Mouse (Mus musculus) heart, adult 11 months (tissue): ENCODE measurements around the gene Snorc.

Experiments
- DNase-seq: peaks from one replicate; pipeline ENCODE4 v3.0.0; 2022

Gene Snorc

DNA sequence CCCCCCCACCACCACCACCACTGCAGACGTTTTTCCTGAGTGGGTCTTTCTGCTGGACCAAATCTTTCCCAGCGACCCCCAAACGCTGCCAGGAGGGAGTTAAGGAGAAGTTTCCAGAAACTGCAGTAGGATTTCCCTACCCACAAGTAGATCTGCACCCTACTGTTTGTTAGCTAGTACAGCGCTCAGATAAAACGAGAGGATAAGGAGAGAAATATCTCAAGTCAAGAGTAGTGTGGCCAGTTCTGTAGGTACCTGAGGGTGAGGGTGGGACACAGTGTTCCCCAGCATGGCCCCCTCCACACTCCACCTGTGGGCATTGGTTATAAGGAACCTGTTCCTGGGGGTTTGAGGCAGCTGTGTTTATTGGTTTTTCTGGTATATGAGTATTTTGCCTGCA is 40.8 kb downstream of the Snorc start:
- no peak for DNase-seq

DNA sequence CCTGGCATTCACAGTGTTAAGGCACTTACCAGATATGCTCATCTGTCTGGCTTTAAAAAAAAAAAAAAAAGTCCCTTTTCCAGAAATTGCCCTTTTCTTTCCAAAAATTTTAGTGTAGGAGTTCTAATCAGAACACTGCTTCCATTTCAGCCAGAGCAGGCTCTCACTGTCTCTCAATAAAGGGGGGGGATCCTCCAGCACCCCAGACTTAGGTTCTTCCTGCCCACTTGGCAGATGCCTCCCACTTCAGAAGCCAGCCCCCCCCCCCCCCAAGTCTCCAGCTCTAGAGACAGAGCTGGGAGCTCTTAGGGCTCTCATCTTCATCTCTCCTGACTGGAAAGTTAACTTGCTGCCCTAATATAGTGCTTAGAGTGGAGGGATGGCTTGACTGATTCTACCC is 50.4 kb downstream of the Snorc start:
- DNase-seq: no peak

DNA sequence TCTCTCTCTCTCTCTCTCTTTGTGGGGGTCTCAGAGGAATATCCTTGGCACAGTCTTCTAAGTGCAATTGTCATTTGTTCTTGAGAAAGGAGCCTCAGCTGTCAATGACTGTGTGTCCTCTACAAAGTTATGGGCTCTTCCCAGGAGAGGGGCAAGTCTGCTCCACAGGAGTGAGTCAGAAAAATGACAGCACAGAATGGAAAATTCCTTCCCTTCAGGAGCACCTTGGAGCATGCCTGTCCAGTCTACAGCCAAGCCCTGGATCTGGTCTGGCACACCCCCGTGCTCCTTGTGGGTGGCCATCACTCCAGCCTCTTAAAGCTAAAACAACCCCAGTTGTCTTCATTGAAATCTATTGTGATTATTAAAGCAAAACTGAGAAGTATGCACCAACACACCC is 51.5 kb downstream of the Snorc start:
- DNase-seq: no peak

DNA sequence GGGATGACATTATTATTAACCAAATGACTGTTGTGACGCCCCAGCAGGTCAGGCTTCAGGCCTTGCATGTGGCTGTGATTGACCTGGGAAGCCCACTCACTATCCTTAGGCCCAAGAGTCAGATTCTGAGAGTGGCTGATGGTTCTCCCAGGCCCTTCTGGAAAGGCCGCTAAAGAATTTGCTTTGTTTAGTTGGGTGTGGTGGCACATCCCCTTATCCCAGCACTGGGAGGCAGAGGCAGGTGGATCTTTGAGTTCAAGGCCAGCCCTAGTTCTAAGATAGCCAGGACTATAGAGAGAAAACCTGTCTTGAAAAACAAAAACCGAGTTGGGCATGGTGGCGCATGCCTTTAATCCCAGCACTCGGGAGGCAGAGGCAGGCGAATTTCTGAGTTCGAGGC is 55.0 kb downstream of the Snorc start:
- DNase-seq: peak; percentile 68
